Mouse (Mus musculus) olfactory bulb, adult 2 months (tissue): ENCODE results near the gene St6galnac3. TPM values are rescaled to one million over a fixed set of nuclear protein-coding genes. Genes with fewer than 3 reads are reported as not detected.

Experiments
- H3K27ac ChIP-seq: fragments of 200-500 bp; 2 replicates; pipeline ENCODE4 v1.5.1; 2012; ENCODE audit warnings: low read depth, low read length; ENCODE audit not compliant: insufficient read depth
- H3K4me1 ChIP-seq: fragments of 200-500 bp; 2 replicates; pipeline ENCODE4 v1.6.1; 2012; ENCODE audit warnings: low read length; ENCODE audit not compliant: control insufficient read depth, insufficient read depth
- H3K4me3 ChIP-seq: fragments of 200-500 bp; 2 replicates; pipeline ENCODE4 v1.5.1; 2012; ENCODE audit warnings: mild to moderate bottlenecking, low read depth, low read length, moderate library complexity; ENCODE audit not compliant: insufficient read depth
- CTCF ChIP-seq: fragments of 200-500 bp; IDR thresholded peaks from 2 replicates; pipeline ENCODE4 v1.5.1; 2012; ENCODE audit warnings: low read depth, mild to moderate bottlenecking, low read length, moderate library complexity; ENCODE audit not compliant: insufficient read depth
- POLR2A ChIP-seq: fragments of 200-500 bp; IDR thresholded peaks from 2 replicates; pipeline ENCODE4 v1.6.1; 2012; ENCODE audit warnings: mild to moderate bottlenecking, low read depth, low read length, moderate library complexity; ENCODE audit not compliant: insufficient read depth
- WGBS: fragments of 180-500 bp; shearing (Covaris S2); methylation state at CpG from one replicate; pipeline ENCODE4 v1.1.7; 2018; 5-methylcytosine and 5-hydroxymethylcytosine counted together
- polyA plus RNA-seq: library from polyadenylated mRNA; stranded (reverse); fragments of >200 nt; gene quantifications from 2 replicates; pipeline ENCODE4 v1.2.4, GENCODE M21; 2012; ENCODE audit warnings: low replicate concordance; ENCODE audit not compliant: missing spikeins, insufficient read depth, insufficient read length

St6galnac3 gene
- not detected in 2 replicates for polyA plus RNA-seq

GRCm38 (mm10) chr3:153724701-153725668 is at the start of gene St6galnac3:
St6galnac3 (minus strand) TSS chr3:153725174.
- 1% methylated on average over 56 of the region's 56 CpGs for WGBS
- peaks cover 17% of the 10 kb centered on the region for H3K4me1 ChIP-seq
- 0 out of 2 replicates have a peak, but pooled peaks have one; percentile 7 for TF ChIP-seq CTCF
- TF ChIP-seq POLR2A: peak; percentile 59; the same call in 1 of the 2 replicates
- peak within 1 kb of the TSS; percentile 75 for H3K4me3 ChIP-seq
- peak within 1 kb of the TSS; percentile 77 for H3K27ac ChIP-seq

- Histone ChIP-seq H3K27ac (no peak overlapping the region), H3K4me1 (no peaks in the 10 kb centered on the region; the same call in 1 of the 2 replicates), H3K4me3 (no peak overlapping the region)
- TF ChIP-seq POLR2A (no peak), CTCF (no peak)
- 88% methylated on average over 3 of the region's 3 CpGs for WGBS
Measured at GRCm38 (mm10) chr3:153774568-153774967, 49.6 kb upstream of the St6galnac3 start.

GRCm38 (mm10) chr3:153771479-153771878 is 46.5 kb upstream of the St6galnac3 start:
- 89% methylated on average over 4 of the region's 4 CpGs for WGBS
- Histone ChIP-seq H3K4me3 (no peak overlapping the region), H3K4me1 (no peaks in the 10 kb centered on the region; the same call in 1 of the 2 replicates), H3K27ac (no peak overlapping the region)
- TF ChIP-seq POLR2A (no peak), CTCF (no peak)

GRCm38 (mm10) chr3:153770573-153770972 is 45.6 kb upstream of the St6galnac3 start:
- WGBS: 53% methylated on average over 7 of the region's 7 CpGs
- H3K4me3 ChIP-seq: no peak overlapping the region
- H3K4me1 ChIP-seq: no peaks in the 10 kb centered on the region; the same call in 1 of the 2 replicates
- no peak overlapping the region for H3K27ac ChIP-seq
- TF ChIP-seq POLR2A (no peak), CTCF (no peak)

- no peak overlapping the region for H3K27ac ChIP-seq
- H3K4me3 ChIP-seq: no peak overlapping the region
- TF ChIP-seq POLR2A: no peak
- no peak for TF ChIP-seq CTCF
- WGBS: 91% methylated on average over 5 of the region's 5 CpGs
- H3K4me1 ChIP-seq: no peaks in the 10 kb centered on the region; the same call in 1 of the 2 replicates
Measured at GRCm38 (mm10) chr3:153769220-153769619, 44.2 kb upstream of the St6galnac3 start.

- no peaks in the 10 kb centered on the region for H3K4me1 ChIP-seq
- no peak overlapping the region for H3K4me3 ChIP-seq
- no peak for TF ChIP-seq POLR2A
- no peak overlapping the region for H3K27ac ChIP-seq
Measured at GRCm38 (mm10) chr3:153765171-153765570, 40.2 kb upstream of the St6galnac3 start.

- H3K4me1 ChIP-seq: no peaks in the 10 kb centered on the region
- H3K27ac ChIP-seq: no peak overlapping the region
- 64% methylated on average over 5 of the region's 5 CpGs for WGBS
- TF ChIP-seq CTCF (no peak), POLR2A (no peak)
- no peak overlapping the region for H3K4me3 ChIP-seq
Measured at GRCm38 (mm10) chr3:153764760-153765159, 39.8 kb upstream of the St6galnac3 start.

- H3K27ac ChIP-seq: no peak overlapping the region
- H3K4me1 ChIP-seq: no peaks in the 10 kb centered on the region
- no peak for TF ChIP-seq POLR2A
- no peak for TF ChIP-seq CTCF
- WGBS: 79% methylated on average over 17 of the region's 17 CpGs
- H3K4me3 ChIP-seq: no peak overlapping the region
Measured at GRCm38 (mm10) chr3:153761171-153761570, 36.2 kb upstream of the St6galnac3 start.

- TF ChIP-seq CTCF (no peak), POLR2A (no peak)
- H3K4me3 ChIP-seq: no peak overlapping the region
- H3K4me1 ChIP-seq: no peaks in the 10 kb centered on the region
- no peak overlapping the region for H3K27ac ChIP-seq
Measured at GRCm38 (mm10) chr3:153759269-153759668, 34.3 kb upstream of the St6galnac3 start.
